In genomic region chr7:44586518-44586917, GRCm38 (mm10) we compare ENCODE assay signal across 8 mouse cellular contexts. TPM values are rescaled to one million over a fixed set of nuclear protein-coding genes. Genes with fewer than 3 reads are reported as not detected.
DNase-seq lines count a peak whose midpoint lies in the region; ATAC-seq lines count a peak whose summit lies in the region.
"Had no signal": no experiment of that assay in that cellular context is flagged by ENCODE, and none has a peak within 500 bp of the region (broad histone marks: within the 10 kb centered on the region; RNA-seq: fewer than 3 reads in every experiment).

No protein-coding gene starts in this region.

- DNase-seq in right cerebral cortex, adult 18-20 months, result peak; percentile 79
- DNase-seq in right cerebral cortex, postnatal 36 days (ENCODE audit: low spot score in 2 of 2), result no peak
- DNase-seq in forebrain, embryonic 11.5 days (ENCODE audit: low spot score), result peak; percentile 66
- DNase-seq in layer of hippocampus, postnatal 14 days (ENCODE audit: low spot score in 2 of 2), result peak; percentile 75 to 80
- peak; percentile 58 for DNase-seq in neural tube, embryonic 11.5 days (ENCODE audit: low spot score)
- no peak for DNase-seq in adrenal gland, postnatal 25 days
- DNase-seq in spleen, postnatal 10 days (ENCODE audit: low spot score in 2 of 2), result no peak

- H3K4me3 ChIP-seq in forebrain, embryonic 11.5 days (ENCODE audit: low read depth, low read length), result peak overlapping the region; percentile 34
- peak overlapping the region; percentile 31 for H3K4me3 ChIP-seq in neural tube, embryonic 11.5 days (ENCODE audit: low read depth, low read length)

- peak overlapping the region; percentile 13; the same call in 1 of the 2 replicates for H3K9ac ChIP-seq in forebrain, embryonic 11.5 days (ENCODE audit: low read length)
- no peak overlapping the region for H3K9ac ChIP-seq in neural tube, embryonic 11.5 days (ENCODE audit: low read length)

- 10% methylated on average over 19 of the region's 19 CpGs for WGBS in forebrain, embryonic 11.5 days
- 16% methylated on average over 19 of the region's 19 CpGs for WGBS in neural tube, embryonic 11.5 days

- peak overlapping the region; percentile 57 for H3K4me2 ChIP-seq in forebrain, embryonic 11.5 days (ENCODE audit: low read depth, low read length, severe bottlenecking)
- H3K4me2 ChIP-seq in neural tube, embryonic 11.5 days (ENCODE audit: low read depth), result peak overlapping the region; percentile 70

- ATAC-seq in forebrain, embryonic 11.5 days (replicated peaks; ENCODE audit: low FRiP score), result no peak
- ATAC-seq in neural tube, embryonic 11.5 days (ENCODE audit: insufficient read depth, low FRiP score, low TSS enrichment), result no peak

- H3K4me1 ChIP-seq in forebrain, embryonic 11.5 days (replicated peaks; ENCODE audit: control insufficient read depth, insufficient read depth, low read length), result peaks cover 18% of the 10 kb centered on the region; the same call in 1 of the 2 replicates
- peaks cover 10% of the 10 kb centered on the region for H3K4me1 ChIP-seq in neural tube, embryonic 11.5 days (ENCODE audit: control insufficient read depth, insufficient read depth, low read length)

- H3K27me3 ChIP-seq in forebrain, embryonic 11.5 days (ENCODE audit: control insufficient read depth, insufficient read depth, low read length), result peaks cover 16% of the 10 kb centered on the region
- H3K27me3 ChIP-seq in neural tube, embryonic 11.5 days (ENCODE audit: control insufficient read depth, insufficient read depth, low read length), result peaks cover 27% of the 10 kb centered on the region

- H3K36me3 ChIP-seq in forebrain, embryonic 11.5 days (ENCODE audit: control insufficient read depth, insufficient read depth, low read length), result no peaks in the 10 kb centered on the region
- H3K36me3 ChIP-seq in neural tube, embryonic 11.5 days (ENCODE audit: control insufficient read depth, insufficient read depth, low read length), result no peaks in the 10 kb centered on the region

- H3K9me3 ChIP-seq in forebrain, embryonic 11.5 days (ENCODE audit: control insufficient read depth, low read length), result no peaks in the 10 kb centered on the region
- H3K9me3 ChIP-seq in neural tube, embryonic 11.5 days (ENCODE audit: control insufficient read depth, low read length), result no peaks in the 10 kb centered on the region

- H3K27ac ChIP-seq in forebrain, embryonic 11.5 days (ENCODE audit: low read depth, low read length), result no peak overlapping the region
- H3K27ac ChIP-seq in neural tube, embryonic 11.5 days (ENCODE audit: low read depth, low read length), result no peak overlapping the region
- H3K27ac ChIP-seq: macrophage had no signal

RNA-seq across cellular contexts. Expression of gene Kcnc3, which starts 3.9 kb away (rescaled TPM):
- polyA plus RNA-seq in forebrain, embryonic 11.5 days (2014; fragmentation: Nextera tagmentation; extraction: Ambion mirVana), result 1.8 and 2.0 TPM in 2 replicates
- 100 to 1,000 TPM; 146 to 149 TPM for total RNA-seq in layer of hippocampus, postnatal 14 days (2021)
- 0.92 and 1.7 TPM in 2 replicates for polyA plus RNA-seq in neural tube, embryonic 11.5 days (2014; fragmentation: Nextera tagmentation; extraction: Ambion mirVana)
- 5.9 and 6.0 TPM in 2 replicates for total RNA-seq in adrenal gland, postnatal 25 days (2021)

RNA-seq across cellular contexts. Expression of gene Napsa, which starts 14.3 kb away (rescaled TPM):
- polyA plus RNA-seq in forebrain, embryonic 11.5 days (2014; fragmentation: Nextera tagmentation; extraction: Ambion mirVana), result 0.68 and 0.92 TPM in 2 replicates
- under 1 TPM in 1 of 2 experiments, not detected in 1; 0.30 TPM for total RNA-seq in layer of hippocampus, postnatal 14 days (2021)
- 0.42 and 0.49 TPM in 2 replicates for polyA plus RNA-seq in neural tube, embryonic 11.5 days (2014; fragmentation: Nextera tagmentation; extraction: Ambion mirVana)
- 0.88 TPM in 1 of 2 replicates, not detected in the other for total RNA-seq in adrenal gland, postnatal 25 days (2021)

RNA-seq across cellular contexts. Expression of gene Nr1h2, which starts 32.8 kb away (rescaled TPM):
- polyA plus RNA-seq in forebrain, embryonic 11.5 days (2014; fragmentation: Nextera tagmentation; extraction: Ambion mirVana), result 72.3 and 76.4 TPM in 2 replicates
- 10 to 100 TPM; 58.7 to 63.2 TPM for total RNA-seq in layer of hippocampus, postnatal 14 days (2021)
- 68.1 and 71.9 TPM in 2 replicates for polyA plus RNA-seq in neural tube, embryonic 11.5 days (2014; fragmentation: Nextera tagmentation; extraction: Ambion mirVana)
- total RNA-seq in adrenal gland, postnatal 25 days (2021), result 133 and 140 TPM in 2 replicates

RNA-seq across cellular contexts. Expression of gene Pold1, which starts 37.9 kb away (rescaled TPM):
- polyA plus RNA-seq in forebrain, embryonic 11.5 days (2014; fragmentation: Nextera tagmentation; extraction: Ambion mirVana), result 124 and 133 TPM in 2 replicates
- 1 to 10 TPM; 5.8 to 8.8 TPM for total RNA-seq in layer of hippocampus, postnatal 14 days (2021)
- 62.3 and 64.8 TPM in 2 replicates for polyA plus RNA-seq in neural tube, embryonic 11.5 days (2014; fragmentation: Nextera tagmentation; extraction: Ambion mirVana)
- total RNA-seq in adrenal gland, postnatal 25 days (2021), result 14.2 and 22.6 TPM in 2 replicates

RNA-seq across cellular contexts. Expression of gene Spib, which starts 54.6 kb away (rescaled TPM):
- polyA plus RNA-seq in forebrain, embryonic 11.5 days (2014; fragmentation: Nextera tagmentation; extraction: Ambion mirVana), result 0.13 and 0.23 TPM in 2 replicates
- not detected for total RNA-seq in layer of hippocampus, postnatal 14 days (2021)
- not detected in 2 replicates for polyA plus RNA-seq in neural tube, embryonic 11.5 days (2014; fragmentation: Nextera tagmentation; extraction: Ambion mirVana)
- 0.43 TPM in 1 of 2 replicates, not detected in the other for total RNA-seq in adrenal gland, postnatal 25 days (2021)

Comparison
In these comparisons a context has a peak if more than half of its experiments do, and no peak if none do; other contexts are left out.
1. DNase-seq: peak in right cerebral cortex, adult 18-20 months (single experiment), forebrain, embryonic 11.5 days (single experiment), layer of hippocampus, postnatal 14 days (2 of 2) and neural tube, embryonic 11.5 days (single experiment); none in right cerebral cortex, postnatal 36 days (0 of 2), adrenal gland, postnatal 25 days (single experiment) and spleen, postnatal 10 days (0 of 2).
2. RNA of gene Kcnc3, which starts 3.9 kb away (total RNA-seq): 146 to 149 TPM in layer of hippocampus, postnatal 14 days; 5.9 to 6.0 TPM in adrenal gland, postnatal 25 days; every median in the first group is over 10 times any median in the second.